Mouse (Mus musculus) erythroblast, embryonic 14.5 days (primary cell): ENCODE results near the gene Asb15. TPM values are rescaled to one million over a fixed set of nuclear protein-coding genes. Genes with fewer than 3 reads are reported as not detected.

Experiments used
- H3K27me3 ChIP-seq: 2 replicates; pipeline ENCODE4 v1.6.1; 2012; ENCODE audit warnings: inconsistent platforms; ENCODE audit not compliant: control insufficient read depth
- H3K36me3 ChIP-seq: 2 replicates; pipeline ENCODE4 v1.6.1; 2012; ENCODE audit warnings: mild to moderate bottlenecking, inconsistent platforms; ENCODE audit not compliant: control insufficient read depth
- H3K4me1 ChIP-seq: 2 replicates; pipeline ENCODE4 v1.6.1; 2012; ENCODE audit warnings: inconsistent platforms; ENCODE audit not compliant: control insufficient read depth
- H3K4me3 ChIP-seq: replicated peaks from 2 replicates; pipeline ENCODE3; 2012; ENCODE audit warnings: moderate library complexity, mild to moderate bottlenecking, inconsistent platforms
- H3K9me3 ChIP-seq: 2 replicates; pipeline ENCODE4 v1.6.1; 2012; ENCODE audit warnings: low read length, inconsistent platforms, mixed read lengths; ENCODE audit not compliant: control insufficient read depth
- GATA1 ChIP-seq: IDR thresholded peaks from 2 replicates; pipeline ENCODE4 v1.6.1; 2012; ENCODE audit warnings: low read length, inconsistent platforms, mixed read lengths
- TAL1 ChIP-seq: IDR thresholded peaks from 3 replicates; pipeline ENCODE4 v1.6.1; 2012; ENCODE audit warnings: low read length, inconsistent platforms, mixed read lengths
- polyA plus RNA-seq: library from polyadenylated mRNA; stranded (reverse); fragments of >175 nt; gene quantifications from 2 replicates; pipeline ENCODE4 v1.2.3, GENCODE M21; 2012

Gene Asb15
- polyA plus RNA-seq, 1 experiment = not detected

DNA sequence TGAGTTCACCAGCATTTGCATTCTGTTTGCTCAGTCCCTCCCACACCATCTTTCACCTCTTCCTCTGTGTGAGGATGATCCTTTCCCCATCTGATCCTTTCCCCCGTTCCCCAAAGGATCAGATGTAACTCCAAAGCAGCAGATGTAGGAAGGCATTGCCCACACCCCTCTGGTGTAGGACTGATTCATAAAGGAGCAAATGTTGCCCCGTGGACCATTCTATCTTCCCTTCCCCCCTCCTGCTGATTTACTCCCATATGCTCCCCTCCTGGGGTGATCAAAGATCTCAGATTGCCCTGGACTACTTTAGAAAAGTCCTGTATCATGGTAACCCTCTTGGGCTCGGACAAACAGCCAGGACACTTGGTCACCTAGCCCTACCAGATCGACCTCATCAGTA lies 72.8 kb downstream of the Asb15 start:
- Histone ChIP-seq H3K4me1 (no peaks in the 10 kb centered on the region), H3K27me3 (no peaks in the 10 kb centered on the region), H3K9me3 (no peaks in the 10 kb centered on the region), H3K4me3 (no peak overlapping the region), H3K36me3 (no peaks in the 10 kb centered on the region)
- TF ChIP-seq TAL1 (no peak), GATA1 (no peak)

GRCm38 (mm10) chr6:24601668-24602067 lies 73.7 kb downstream of the Asb15 start:
- Histone ChIP-seq H3K9me3 (no peaks in the 10 kb centered on the region), H3K4me1 (no peaks in the 10 kb centered on the region), H3K4me3 (no peak overlapping the region), H3K36me3 (no peaks in the 10 kb centered on the region), H3K27me3 (no peaks in the 10 kb centered on the region)
- TF ChIP-seq GATA1 (no peak), TAL1 (no peak)

DNA sequence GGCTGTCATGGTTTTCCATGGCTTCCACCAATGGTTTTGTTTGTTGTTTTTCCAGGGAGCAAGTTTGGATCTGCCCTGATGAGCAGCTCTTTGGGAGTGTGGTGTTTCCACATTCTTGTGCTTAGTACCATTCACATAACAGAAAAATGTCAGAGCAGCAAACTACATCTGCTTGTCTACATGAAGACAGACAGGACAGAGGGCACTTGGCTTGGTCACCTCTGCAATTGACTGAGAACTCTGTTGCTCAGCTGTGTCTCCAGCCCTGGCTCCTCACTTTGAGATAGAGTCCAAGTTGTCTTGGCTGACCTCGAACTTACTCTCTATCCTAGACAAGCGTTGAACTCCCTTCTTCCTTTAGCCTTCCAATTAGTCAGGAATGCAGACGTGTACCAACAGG lies 74.4 kb downstream of the Asb15 start:
- Histone ChIP-seq H3K9me3 (no peaks in the 10 kb centered on the region), H3K36me3 (no peaks in the 10 kb centered on the region), H3K27me3 (no peaks in the 10 kb centered on the region), H3K4me1 (no peaks in the 10 kb centered on the region), H3K4me3 (no peak overlapping the region)
- TF ChIP-seq TAL1 (no peak), GATA1 (no peak)

DNA sequence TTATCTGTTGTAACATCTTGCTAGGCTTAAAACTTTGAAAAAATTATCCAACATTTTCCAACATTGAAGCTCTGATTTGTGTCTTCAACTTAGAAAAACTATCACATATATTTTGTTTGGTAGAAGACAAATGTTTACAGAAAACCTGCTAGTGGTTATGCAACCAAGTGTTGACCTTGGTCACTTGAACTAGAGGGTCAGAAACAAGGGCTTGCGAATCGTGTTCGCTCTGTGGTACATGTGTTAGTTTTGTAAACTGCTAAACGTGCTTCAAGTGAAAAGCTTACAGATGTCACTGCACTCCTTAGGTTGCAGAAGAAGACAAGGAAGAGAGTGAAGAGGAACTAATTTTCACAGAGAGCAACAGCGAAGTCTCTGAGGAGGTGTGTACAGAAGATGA lies 75.0 kb downstream of the Asb15 start:
- no peaks in the 10 kb centered on the region for H3K9me3 ChIP-seq
- H3K27me3 ChIP-seq = no peaks in the 10 kb centered on the region
- TF ChIP-seq GATA1 = no peak
- TF ChIP-seq TAL1 = no peak
- H3K36me3 ChIP-seq = no peaks in the 10 kb centered on the region
- H3K4me3 ChIP-seq = no peak overlapping the region
- no peaks in the 10 kb centered on the region for H3K4me1 ChIP-seq

DNA sequence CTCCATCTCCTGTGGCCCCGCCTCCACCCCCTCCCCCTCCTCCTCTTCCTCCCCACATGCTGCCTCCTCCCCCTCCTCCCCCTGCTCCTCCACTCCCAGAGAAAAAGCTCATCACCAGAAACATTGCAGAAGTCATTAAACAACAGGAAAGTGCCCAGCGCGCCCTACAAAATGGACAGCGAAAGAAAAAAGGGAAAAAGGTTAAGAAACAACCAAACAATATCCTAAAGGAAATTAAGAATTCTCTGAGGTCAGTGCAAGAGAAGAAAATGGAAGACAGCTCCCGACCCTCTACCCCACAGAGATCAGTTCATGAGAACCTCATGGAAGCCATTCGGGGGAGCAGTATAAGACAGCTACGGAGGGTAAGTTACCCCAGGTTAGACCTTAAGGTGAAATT lies 76.3 kb downstream of the Asb15 start:
- Histone ChIP-seq H3K36me3 (no peaks in the 10 kb centered on the region), H3K9me3 (no peaks in the 10 kb centered on the region), H3K4me3 (no peak overlapping the region), H3K27me3 (no peaks in the 10 kb centered on the region), H3K4me1 (no peaks in the 10 kb centered on the region)
- TF ChIP-seq GATA1 = no peak
- TF ChIP-seq TAL1 = no peak

DNA sequence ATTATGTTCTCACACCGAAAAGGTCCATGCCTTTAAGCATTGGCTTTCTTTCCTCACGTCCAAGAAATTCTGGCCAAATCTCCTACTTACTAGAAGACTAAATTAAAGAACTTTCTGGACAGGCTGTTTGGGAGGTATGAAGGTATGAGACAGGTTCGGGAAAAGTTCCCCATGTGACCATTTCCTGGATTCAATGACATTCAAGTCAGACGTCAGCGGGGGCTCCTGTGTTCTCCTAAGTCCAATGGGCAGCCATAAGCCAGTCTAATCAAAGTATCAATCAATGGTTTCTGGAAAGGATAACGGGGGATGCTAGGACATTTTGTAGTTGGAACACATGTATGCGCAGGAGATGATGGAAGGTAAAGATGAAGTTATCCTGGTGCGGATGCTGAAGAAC lies 77.7 kb downstream of the Asb15 start:
- no peaks in the 10 kb centered on the region for H3K27me3 ChIP-seq
- H3K4me3 ChIP-seq = no peak overlapping the region
- H3K9me3 ChIP-seq = no peaks in the 10 kb centered on the region
- H3K4me1 ChIP-seq = no peaks in the 10 kb centered on the region
- TF ChIP-seq TAL1 (no peak), GATA1 (no peak)
- H3K36me3 ChIP-seq = no peaks in the 10 kb centered on the region

- no peaks in the 10 kb centered on the region for H3K9me3 ChIP-seq
- H3K4me3 ChIP-seq = no peak overlapping the region
- TF ChIP-seq GATA1 = no peak
- TF ChIP-seq TAL1 = no peak
- no peaks in the 10 kb centered on the region for H3K36me3 ChIP-seq
- no peaks in the 10 kb centered on the region for H3K4me1 ChIP-seq
- H3K27me3 ChIP-seq = no peaks in the 10 kb centered on the region
Observed at GRCm38 (mm10) chr6:24606512-24606911, 78.6 kb downstream of the Asb15 start.

DNA sequence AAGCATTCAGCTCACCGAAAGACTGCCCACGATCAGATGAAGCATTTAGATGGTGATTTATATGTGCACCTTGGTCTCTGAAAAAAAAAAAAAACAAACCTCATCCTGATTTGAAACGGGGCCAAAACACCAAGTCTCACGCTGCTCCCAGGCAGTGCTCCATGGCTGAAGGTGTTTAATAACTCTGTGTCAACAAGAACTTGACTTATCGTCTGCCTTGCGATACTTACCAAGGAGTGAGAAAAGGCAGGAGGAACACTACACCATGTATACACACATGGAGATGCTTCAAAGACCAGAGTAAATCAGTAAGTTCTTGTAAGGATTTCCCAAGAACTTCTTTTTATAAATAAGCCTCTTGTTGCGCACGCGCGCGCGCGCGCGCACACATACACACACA lies 79.6 kb downstream of the Asb15 start:
- H3K4me3 ChIP-seq = no peak overlapping the region
- peaks cover 3% of the 10 kb centered on the region for H3K36me3 ChIP-seq
- no peak for TF ChIP-seq TAL1
- TF ChIP-seq GATA1 = no peak
- no peaks in the 10 kb centered on the region for H3K9me3 ChIP-seq
- H3K27me3 ChIP-seq = no peaks in the 10 kb centered on the region
- no peaks in the 10 kb centered on the region for H3K4me1 ChIP-seq

DNA sequence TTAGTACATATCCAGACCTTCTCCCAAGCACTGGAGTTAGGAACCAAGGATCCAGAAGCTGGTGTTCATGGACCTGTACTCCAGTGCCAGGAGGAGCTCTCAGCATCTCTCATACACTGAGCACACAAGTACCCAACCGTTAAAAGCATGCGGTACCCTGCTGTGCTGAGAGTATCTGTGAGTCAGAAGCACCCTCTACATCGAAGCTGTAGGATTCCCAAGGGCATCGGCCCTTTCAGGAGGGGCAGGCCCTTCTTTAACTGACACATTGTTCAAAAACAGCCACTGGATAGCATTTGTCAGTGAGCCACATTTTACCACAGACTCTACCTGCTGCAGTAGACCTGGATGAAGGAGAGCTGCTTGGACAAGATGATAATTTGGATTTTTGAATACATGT lies 80.2 kb downstream of the Asb15 start:
- no peaks in the 10 kb centered on the region for H3K27me3 ChIP-seq
- H3K36me3 ChIP-seq = peaks cover 7% of the 10 kb centered on the region
- TF ChIP-seq GATA1 (no peak), TAL1 (no peak)
- H3K4me3 ChIP-seq = no peak overlapping the region
- no peaks in the 10 kb centered on the region for H3K9me3 ChIP-seq
- no peaks in the 10 kb centered on the region for H3K4me1 ChIP-seq

- Histone ChIP-seq H3K4me3 (no peak overlapping the region), H3K36me3 (peaks cover 12% of the 10 kb centered on the region), H3K9me3 (no peaks in the 10 kb centered on the region), H3K4me1 (no peaks in the 10 kb centered on the region), H3K27me3 (no peaks in the 10 kb centered on the region)
- no peak for TF ChIP-seq GATA1
Observed at GRCm38 (mm10) chr6:24608682-24609081, 80.7 kb downstream of the Asb15 start.
